Mouse (Mus musculus) stomach, postnatal 0 days (tissue): ENCODE results near the gene Mogat2. TPM values are rescaled to one million over a fixed set of nuclear protein-coding genes. Genes with fewer than 3 reads are reported as not detected.

ENCODE experiments used
- ATAC-seq: fragments of 200-750 bp; cut with Nextera tagmentation; 2 replicates; pipeline ENCODE4 v1.8.0; 2017; ENCODE audit not compliant: low FRiP score, low TSS enrichment
- DNase-seq: peaks from one replicate; pipeline ENCODE4 v3.0.0-alpha.2; 2016; ENCODE audit warnings: low spot score
- H3K27ac ChIP-seq: fragments of 300-500 bp; sonication (generic); replicated peaks from 2 replicates; pipeline ENCODE4 v1.5.1; 2014; ENCODE audit warnings: mild to moderate bottlenecking, control low read depth
- H3K27me3 ChIP-seq: fragments of 300-500 bp; sonication (generic); 2 replicates; pipeline ENCODE4 v1.6.1; 2014; ENCODE audit warnings: low read length; ENCODE audit not compliant: control insufficient read depth, insufficient read depth
- H3K36me3 ChIP-seq: fragments of 300-500 bp; sonication (generic); 2 replicates; pipeline ENCODE4 v1.6.1; 2014; ENCODE audit warnings: low read length, mixed read lengths; ENCODE audit not compliant: control insufficient read depth, insufficient read depth
- H3K4me1 ChIP-seq: fragments of 300-500 bp; sonication (generic); replicated peaks from 2 replicates; pipeline ENCODE4 v1.6.1; 2014; ENCODE audit warnings: antibody characterized with exemption; ENCODE audit not compliant: control insufficient read depth, insufficient read depth
- H3K4me2 ChIP-seq: fragments of 300-500 bp; sonication (generic); replicated peaks from 2 replicates; pipeline ENCODE4 v1.6.1; 2014; ENCODE audit warnings: low read depth, mild to moderate bottlenecking, control low read depth, moderate library complexity
- H3K4me3 ChIP-seq: fragments of 300-500 bp; sonication (generic); 2 replicates; pipeline ENCODE4 v1.5.1; 2014; ENCODE audit warnings: low read depth, low read length, control low read depth
- H3K9ac ChIP-seq: fragments of 300-500 bp; sonication (generic); 2 replicates; pipeline ENCODE4 v1.6.1; 2014; ENCODE audit warnings: mild to moderate bottlenecking, low read length, control low read depth, mixed read lengths
- H3K9me3 ChIP-seq: fragments of 300-500 bp; sonication (generic); 2 replicates; pipeline ENCODE4 v1.6.1; 2016; ENCODE audit warnings: low read length; ENCODE audit not compliant: control insufficient read depth
- CTCF ChIP-seq: IDR thresholded peaks from 2 replicates; pipeline ENCODE4 v1.5.1; 2016; ENCODE audit warnings: antibody characterized with exemption, low read depth, mild to moderate bottlenecking, moderate library complexity
- EP300 ChIP-seq: optimal IDR thresholded peaks from 2 replicates; pipeline ENCODE3; 2016; ENCODE audit warnings: antibody characterized with exemption
- WGBS: fragments of 180-500 bp; shearing (Covaris S2); extraction: QIAGEN DNeasy Blood & Tissue Kit; methylation state at CpG from one replicate; pipeline ENCODE4 v1.1.7; 2014; 5-methylcytosine and 5-hydroxymethylcytosine counted together
- polyA plus RNA-seq: library from polyadenylated mRNA; unstranded; fragments of >200 nt; fragmentation: Nextera tagmentation; extraction: Ambion mirVana; gene quantifications from 2 replicates; pipeline ENCODE4 v1.2.1, GENCODE M21; 2015

The Mogat2 gene
- polyA plus RNA-seq, 1 experiment from 2014 or later, result 9.4 TPM

DNA sequence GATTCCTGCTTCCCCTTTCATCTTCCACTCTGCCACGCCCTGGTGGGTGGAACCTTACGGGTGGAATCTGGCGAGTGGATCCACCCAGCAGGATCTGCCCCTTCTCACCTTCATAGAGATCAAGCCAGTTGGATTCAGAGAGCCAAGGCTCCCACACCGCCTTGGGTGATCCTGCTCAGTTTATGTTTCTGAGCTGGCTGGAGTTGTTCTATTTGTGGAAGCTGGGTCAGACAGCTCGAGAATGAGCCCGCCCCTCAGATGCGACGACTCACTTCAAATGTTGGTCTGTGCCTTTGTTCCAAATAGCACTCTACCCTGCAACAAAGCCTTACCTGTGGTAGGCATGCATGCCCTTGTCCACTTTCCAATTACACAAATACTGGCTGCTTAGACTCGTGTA, 33.2 kb upstream of the Mogat2 start:
- no peak overlapping the region for H3K4me2 ChIP-seq
- ATAC-seq (no peak), DNase-seq (no peak)
- TF ChIP-seq CTCF, result no peak
- TF ChIP-seq EP300, result no peak
- peaks cover 2% of the 10 kb centered on the region; the same call in 1 of the 2 replicates for H3K4me1 ChIP-seq
- no peak overlapping the region for H3K4me3 ChIP-seq
- H3K36me3 ChIP-seq, result no peaks in the 10 kb centered on the region
- no peaks in the 10 kb centered on the region for H3K9me3 ChIP-seq
- no peak overlapping the region for H3K27ac ChIP-seq
- no peak overlapping the region for H3K9ac ChIP-seq
- 45% methylated on average over 9 of the region's 9 CpGs for WGBS
- peaks cover 3% of the 10 kb centered on the region; the same call in 1 of the 2 replicates for H3K27me3 ChIP-seq

DNA sequence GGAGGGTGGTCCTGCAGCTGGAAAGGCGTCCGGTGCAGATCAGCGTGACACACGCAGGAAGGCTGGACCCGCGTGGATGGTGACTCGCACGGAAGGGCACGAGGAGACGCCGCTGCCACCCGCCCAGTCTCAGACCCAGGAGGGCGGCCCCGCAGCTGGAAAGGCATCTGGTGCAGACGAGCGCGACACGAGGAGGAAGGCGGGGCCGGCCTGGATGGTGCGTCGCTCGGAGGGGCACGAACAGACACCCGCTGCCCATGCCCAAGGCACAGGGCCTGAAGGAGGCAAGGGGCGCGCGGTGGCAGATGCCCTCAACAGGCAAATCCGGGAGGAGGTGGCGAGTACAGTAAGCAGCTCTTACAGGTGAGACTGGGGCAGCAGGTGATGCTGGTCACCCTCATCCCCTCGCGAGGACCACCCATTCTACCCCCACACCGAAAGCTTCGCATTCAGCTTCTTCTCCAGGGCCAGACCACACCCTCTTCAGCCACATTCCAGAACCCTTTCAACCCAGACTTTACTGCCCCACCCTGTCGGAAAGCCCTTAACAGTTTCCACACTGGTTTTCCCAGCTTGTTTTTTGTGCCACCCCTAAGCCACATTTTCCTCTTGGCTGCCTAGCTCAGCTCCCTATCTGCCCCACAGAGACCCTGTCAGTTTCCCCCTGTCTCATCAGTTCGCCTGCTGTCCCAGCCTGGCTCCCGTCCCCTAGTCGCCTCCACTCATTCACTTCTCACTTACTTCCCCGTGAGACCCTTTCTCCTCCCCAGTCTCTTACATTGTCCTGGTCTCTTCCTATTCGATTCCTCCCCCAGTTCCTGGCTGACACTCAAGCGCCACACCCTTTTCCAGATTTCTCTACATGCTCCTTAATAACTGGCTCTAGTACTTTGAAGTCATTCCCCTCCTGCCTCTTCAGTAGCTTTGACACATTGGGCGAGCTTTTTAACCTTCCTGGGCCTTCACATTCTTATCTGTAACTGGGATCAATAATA, 30.8 kb upstream of the Mogat2 start:
- peak; percentile 40 for DNase-seq

DNA sequence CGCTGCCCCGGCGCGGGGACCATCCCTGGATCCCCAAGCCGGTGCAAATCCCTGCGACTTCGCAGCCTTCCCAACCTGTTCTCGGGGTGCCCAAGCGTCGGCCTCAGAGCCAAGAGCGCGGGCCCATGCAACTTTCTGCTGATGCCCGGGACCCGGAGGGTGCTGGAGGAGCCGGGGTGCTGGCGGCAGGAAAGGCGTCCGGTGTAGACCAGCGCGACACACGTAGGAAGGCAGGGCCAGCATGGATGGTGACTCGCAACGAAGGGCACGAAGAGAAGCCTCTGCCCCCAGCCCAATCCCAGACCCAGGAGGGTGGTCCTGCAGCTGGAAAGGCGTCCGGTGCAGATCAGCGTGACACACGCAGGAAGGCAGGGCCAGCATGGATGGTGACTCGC, 30.1 kb upstream of the Mogat2 start:
- TF ChIP-seq EP300 (no peak), CTCF (no peak)
- Histone ChIP-seq H3K4me3 (peak overlapping the region; percentile 49), H3K4me1 (peaks cover 2% of the 10 kb centered on the region; the same call in 1 of the 2 replicates), H3K9me3 (no peaks in the 10 kb centered on the region), H3K4me2 (peak overlapping the region; percentile 65), H3K36me3 (no peaks in the 10 kb centered on the region), H3K27ac (no peak overlapping the region), H3K27me3 (peaks cover 3% of the 10 kb centered on the region; the same call in 1 of the 2 replicates), H3K9ac (peak overlapping the region; percentile 41)
- DNase-seq (no peak), ATAC-seq (peak; percentile 60)
- under 1% methylated on average over 29 of the region's 29 CpGs for whole genome bisulfite sequencing

More for the DNA sequence above, 30.8 kb upstream of the Mogat2 start:
- 10% methylated on average over 41 of the region's 42 CpGs for WGBS
- Histone ChIP-seq H3K4me1 (peaks cover 2% of the 10 kb centered on the region; the same call in 1 of the 2 replicates), H3K27me3 (peaks cover 3% of the 10 kb centered on the region; the same call in 1 of the 2 replicates), H3K4me2 (peak overlapping the region; percentile 65), H3K9ac (peak overlapping the region; percentile 52; the same call in 1 of the 2 replicates), H3K36me3 (no peaks in the 10 kb centered on the region), H3K9me3 (no peaks in the 10 kb centered on the region), H3K4me3 (peak overlapping the region; percentile 49), H3K27ac (no peak overlapping the region)
- ATAC-seq, result peak; percentile 53
- TF ChIP-seq CTCF (no peak), EP300 (no peak)

DNA sequence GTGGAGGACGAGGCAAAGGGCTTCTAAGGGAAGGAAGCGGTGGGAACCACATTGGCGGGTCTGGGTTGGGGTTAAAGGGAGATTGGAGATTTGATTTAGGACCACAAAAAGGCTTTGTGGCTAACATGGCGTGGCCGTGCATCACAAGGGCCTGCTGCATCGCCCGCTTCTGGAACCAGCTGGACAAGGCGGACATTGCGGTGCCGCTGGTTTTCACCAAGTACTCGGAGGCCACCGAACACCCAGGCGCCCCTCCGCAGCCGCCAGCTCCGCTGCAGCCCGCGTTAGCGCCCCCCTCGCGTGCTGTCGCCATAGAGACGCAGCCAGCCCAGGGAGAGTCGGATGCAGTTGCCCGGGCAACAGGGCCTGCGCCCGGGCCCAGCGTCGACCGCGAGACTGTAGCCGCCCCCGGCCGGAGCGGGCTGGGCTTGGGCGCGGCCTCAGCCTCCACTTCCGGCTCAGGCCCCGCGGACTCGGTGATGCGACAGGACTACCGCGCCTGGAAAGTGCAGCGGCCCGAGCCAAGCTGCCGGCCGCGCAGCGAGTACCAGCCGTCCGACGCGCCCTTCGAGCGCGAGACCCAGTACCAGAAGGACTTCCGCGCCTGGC, 29.6 kb upstream of the Mogat2 start:
- no peak for TF ChIP-seq CTCF
- TF ChIP-seq EP300, result no peak
- H3K9me3 ChIP-seq, result no peaks in the 10 kb centered on the region
- DNase-seq (peak; percentile 61), ATAC-seq (peak; percentile 73)
- H3K4me1 ChIP-seq, result peaks cover 2% of the 10 kb centered on the region; the same call in 1 of the 2 replicates
- peak overlapping the region; percentile 41; the same call in 1 of the 2 replicates for H3K9ac ChIP-seq
- H3K4me3 ChIP-seq, result peak overlapping the region; percentile 49
- H3K36me3 ChIP-seq, result no peaks in the 10 kb centered on the region
- peaks cover 3% of the 10 kb centered on the region; the same call in 1 of the 2 replicates for H3K27me3 ChIP-seq
- under 1% methylated on average over 52 of the region's 59 CpGs for WGBS
- 0 out of 2 replicates have a peak overlapping the region, but pooled peaks have one; percentile 20 for H3K27ac ChIP-seq
- peak overlapping the region; percentile 65 for H3K4me2 ChIP-seq

DNA sequence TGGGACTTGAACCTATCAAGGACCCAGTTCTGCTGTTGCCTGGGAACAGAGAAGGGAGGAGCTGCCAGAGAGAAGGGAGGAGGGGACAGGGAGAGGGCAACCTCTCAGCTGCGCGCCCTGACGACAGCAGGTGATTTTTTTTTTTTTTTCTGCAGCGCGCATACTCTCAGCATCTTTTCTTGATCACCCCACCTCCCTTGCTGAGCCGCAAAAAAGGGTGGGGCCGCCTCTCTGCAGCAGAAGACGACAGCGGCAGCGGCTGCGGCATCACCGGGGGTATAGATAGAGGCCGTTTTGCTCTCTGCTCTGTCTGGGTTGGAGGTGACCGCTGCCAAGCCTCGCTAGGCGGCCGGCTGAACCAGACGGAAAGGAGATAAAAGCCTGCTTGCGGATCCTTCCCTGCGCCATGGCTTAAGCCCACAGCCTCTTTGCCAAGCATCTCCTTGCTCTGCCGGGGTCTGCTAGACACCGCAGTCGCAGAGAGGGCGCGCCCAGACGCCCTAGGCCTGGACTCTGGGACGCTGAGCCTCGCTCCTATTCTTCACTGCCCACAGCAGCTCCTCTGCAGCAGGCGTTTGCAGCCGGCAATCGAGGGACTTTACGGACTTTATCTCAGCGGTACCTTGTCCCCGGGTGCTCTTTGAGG, 29.0 kb upstream of the Mogat2 start, which contains the start of gene Map6:
TSS of gene Map6 (plus strand) at position 197 of the 646 bp plus-strand sequence.
- WGBS, result 2% methylated on average over 34 of the region's 34 CpGs
- H3K4me3 ChIP-seq, result peak within 1 kb of the TSS; percentile 49
- no peaks in the 10 kb centered on the region for H3K9me3 ChIP-seq
- H3K4me1 ChIP-seq, result peaks cover 2% of the 10 kb centered on the region; the same call in 1 of the 2 replicates
- 0 out of 2 replicates have a peak within 1 kb of the TSS, but pooled peaks have one; percentile 20 for H3K27ac ChIP-seq
- peak within 1 kb of the TSS; percentile 41; the same call in 1 of the 2 replicates for H3K9ac ChIP-seq
- ATAC-seq (0 out of 2 replicates have a peak, but pooled peaks have one; percentile 16), DNase-seq (peak; percentile 19)
- TF ChIP-seq CTCF (no peak), EP300 (no peak)
- peaks cover 3% of the 10 kb centered on the region; the same call in 1 of the 2 replicates for H3K27me3 ChIP-seq
- H3K4me2 ChIP-seq, result peak within 1 kb of the TSS; percentile 65
- no peaks in the 10 kb centered on the region for H3K36me3 ChIP-seq
